Mouse (Mus musculus): ENCODE measurements around the gene Csde1. TPM values are rescaled to one million over a fixed set of nuclear protein-coding genes. Genes with fewer than 3 reads are reported as not detected.
A peak's percentile ranks its signal among the peaks of the same experiment; 100 is the strongest.

Csde1 gene
- polyA plus RNA-seq, 1 experiment from 2014 or later: 136 TPM

- Histone ChIP-seq H3K27me3 (no peaks in the 10 kb centered on the region), H3K27ac (no peak overlapping the region), H3K9ac (no peak overlapping the region), H3K9me3 (replicated peaks) (no peaks in the 10 kb centered on the region), H3K36me3 (no peaks in the 10 kb centered on the region), H3K4me2 (no peak overlapping the region), H3K4me3 (replicated peaks) (no peak overlapping the region), H3K4me1 (replicated peaks) (peaks cover 35% of the 10 kb centered on the region)
- no peak for DNase-seq
- ATAC-seq (ENCODE audit: low read depth): no peak
- WGBS (ENCODE audit: insufficient replicate concordance): 33% methylated on average over 2 of the region's 2 CpGs
Measured at GRCm38 (mm10) chr3:103100735-103101134, 80.5 kb downstream of the Csde1 start.

DNA sequence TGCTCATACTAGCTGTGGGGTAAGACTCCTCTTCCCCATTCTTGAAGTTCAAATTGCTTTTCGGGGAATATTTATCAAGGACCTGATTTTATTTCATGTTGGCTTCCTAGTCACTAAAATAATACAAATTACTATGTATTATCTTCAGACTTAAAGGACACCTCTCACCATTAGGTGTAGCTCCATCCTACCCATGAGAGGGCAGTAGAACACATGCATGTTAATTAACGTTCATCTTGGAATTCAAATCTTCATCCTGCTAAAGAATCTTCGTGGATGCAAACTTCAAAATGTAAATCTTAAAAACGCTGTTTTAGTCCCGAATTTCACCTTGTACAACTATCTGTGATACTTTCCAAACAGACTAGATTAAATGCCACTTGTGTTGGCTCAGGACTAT is 81.0 kb downstream of the Csde1 start:
- no peaks in the 10 kb centered on the region for H3K27me3 ChIP-seq
- peaks cover 39% of the 10 kb centered on the region for H3K4me1 ChIP-seq (replicated peaks)
- H3K36me3 ChIP-seq: no peaks in the 10 kb centered on the region
- no peak overlapping the region for H3K9ac ChIP-seq
- H3K9me3 ChIP-seq (replicated peaks): no peaks in the 10 kb centered on the region
- 49% methylated on average over 5 of the region's 5 CpGs for WGBS (ENCODE audit: insufficient replicate concordance)
- no peak for DNase-seq
- ATAC-seq (ENCODE audit: low read depth): no peak
- no peak overlapping the region for H3K4me3 ChIP-seq (replicated peaks)
- peak overlapping the region; percentile 100; the same call in 1 of the 2 replicates for H3K4me2 ChIP-seq
- 0 out of 2 replicates have a peak overlapping the region, but pooled peaks have one; percentile 18 for H3K27ac ChIP-seq

DNA sequence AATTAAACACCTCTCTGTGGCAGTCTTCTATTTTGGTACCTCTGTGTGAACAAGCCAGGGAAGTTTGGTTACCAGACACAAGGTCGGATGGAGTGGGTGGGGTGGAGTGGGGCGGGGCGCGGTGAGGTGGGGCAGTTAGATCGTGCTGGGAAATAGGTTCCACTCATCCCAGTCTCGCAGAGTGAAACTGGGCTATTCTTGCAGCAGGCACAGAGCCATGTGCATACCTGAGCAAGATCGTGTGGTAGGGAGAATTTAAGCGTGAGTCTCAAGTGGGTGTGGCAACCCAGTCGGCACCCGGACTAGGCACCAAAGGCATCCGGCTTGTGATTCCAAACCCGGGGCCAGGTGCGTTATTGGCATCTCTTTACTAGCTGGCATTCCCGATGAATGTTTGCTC is 81.7 kb downstream of the Csde1 start:
- DNase-seq (no peak), ATAC-seq (ENCODE audit: low read depth) (peak; percentile 51)
- 0% methylated on average over 14 of the region's 14 CpGs for WGBS (ENCODE audit: insufficient replicate concordance)
- Histone ChIP-seq H3K9me3 (replicated peaks) (no peaks in the 10 kb centered on the region), H3K27me3 (no peaks in the 10 kb centered on the region), H3K4me1 (replicated peaks) (peaks cover 42% of the 10 kb centered on the region), H3K27ac (peak overlapping the region; percentile 85), H3K36me3 (no peaks in the 10 kb centered on the region), H3K9ac (peak overlapping the region; percentile 92), H3K4me2 (peak overlapping the region; percentile 100), H3K4me3 (replicated peaks) (peak overlapping the region; percentile 90)

DNA sequence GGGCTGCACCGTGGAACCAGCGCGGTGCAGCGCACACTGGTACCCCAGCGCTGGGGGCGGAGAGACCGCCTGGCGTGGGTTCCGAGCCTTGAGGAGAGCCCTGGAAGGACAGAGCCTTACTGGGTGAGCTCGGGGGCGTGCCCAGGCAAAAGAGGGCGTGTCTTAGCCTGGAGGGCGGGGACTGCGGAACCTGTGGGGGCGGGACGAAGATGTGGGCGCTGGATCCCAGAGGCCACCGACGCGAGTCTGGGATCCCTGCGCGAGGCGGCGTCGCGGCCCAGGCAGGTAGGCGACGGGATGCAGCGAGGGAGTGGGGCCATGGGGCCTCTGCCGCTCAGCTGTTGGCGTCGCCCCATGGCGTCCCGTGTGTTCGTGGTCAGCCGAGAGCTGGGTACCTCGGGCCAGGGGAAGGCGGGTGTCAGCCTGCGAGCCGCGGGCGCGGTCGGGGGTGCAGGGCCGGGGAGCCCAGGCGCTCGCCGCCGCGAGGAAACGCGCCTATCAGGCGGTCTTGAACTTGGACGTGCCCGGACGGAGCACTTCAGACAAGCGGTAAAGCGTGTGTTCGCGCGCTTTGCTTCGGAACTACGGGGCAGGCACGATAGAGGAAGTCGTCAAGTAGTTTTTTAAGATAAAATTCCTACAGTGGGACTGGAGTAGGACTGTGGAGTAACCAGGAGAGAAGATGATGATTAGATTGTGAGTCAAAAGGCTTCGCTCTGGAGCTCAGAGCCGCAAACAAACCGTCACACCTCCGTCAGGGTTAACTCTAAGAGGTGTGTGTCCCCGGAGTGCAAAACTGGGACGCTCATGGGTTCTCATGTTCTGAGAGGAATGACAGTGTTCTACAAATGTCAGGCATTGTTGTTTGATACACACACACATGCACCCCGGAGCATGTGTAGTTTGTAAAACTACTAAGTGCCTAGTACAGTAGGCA is 82.5 kb downstream of the Csde1 start, which contains the start of gene Dennd2c:
Gene Dennd2c (plus strand): TSS at position 151 of the 937 bp plus-strand sequence.
- Histone ChIP-seq H3K9me3 (replicated peaks) (no peaks in the 10 kb centered on the region), H3K4me3 (replicated peaks) (peak within 1 kb of the TSS; percentile 90), H3K9ac (peak within 1 kb of the TSS; percentile 92), H3K27me3 (no peaks in the 10 kb centered on the region), H3K4me1 (replicated peaks) (peaks cover 50% of the 10 kb centered on the region), H3K27ac (peak within 1 kb of the TSS; percentile 94), H3K4me2 (peak within 1 kb of the TSS; percentile 100), H3K36me3 (no peaks in the 10 kb centered on the region)
- ATAC-seq (ENCODE audit: low read depth) (peak; percentile 93), DNase-seq (peak; percentile 98)
- 1% methylated on average over 72 of the region's 72 CpGs for WGBS (ENCODE audit: insufficient replicate concordance)

Other genes with a start within 250 kb of the Csde1 start
- gene Tshb, start 237.7 kb upstream of the Csde1 start, polyA plus RNA-seq (2015; fragmentation: Nextera tagmentation; extraction: Ambion mirVana): 0.15 TPM in 1 of 2 replicates, not detected in the other
- gene Sycp1, start 84.3 kb upstream of the Csde1 start, polyA plus RNA-seq (2015; fragmentation: Nextera tagmentation; extraction: Ambion mirVana): 0.03 and 0.06 TPM in 2 replicates
- gene Nr1h5, start 56.3 kb upstream of the Csde1 start, polyA plus RNA-seq (2015; fragmentation: Nextera tagmentation; extraction: Ambion mirVana): 4.0 and 4.6 TPM in 2 replicates
- 17.4 and 18.9 TPM in 2 replicates for gene Sike1, start 24.7 kb upstream of the Csde1 start, polyA plus RNA-seq (2015; fragmentation: Nextera tagmentation; extraction: Ambion mirVana)
- gene Nras, start 37.9 kb downstream of the Csde1 start, polyA plus RNA-seq (2015; fragmentation: Nextera tagmentation; extraction: Ambion mirVana): 45.1 and 47.1 TPM in 2 replicates
- gene Ampd1, start 53.6 kb downstream of the Csde1 start, polyA plus RNA-seq (2015; fragmentation: Nextera tagmentation; extraction: Ambion mirVana): 0.17 and 0.38 TPM in 2 replicates
- gene Dennd2c, start 82.2 kb downstream of the Csde1 start, polyA plus RNA-seq (2015; fragmentation: Nextera tagmentation; extraction: Ambion mirVana): 8.6 and 9.7 TPM in 2 replicates
- 211 and 253 TPM in 2 replicates for gene Bcas2, start 151.2 kb downstream of the Csde1 start, polyA plus RNA-seq (2015; fragmentation: Nextera tagmentation; extraction: Ambion mirVana)

Data from liver, embryonic 13.5 days (tissue).